Mouse (Mus musculus): ENCODE measurements around the gene Ctf1.
A peak's percentile ranks its signal among the peaks of the same experiment; 100 is the strongest.
"Not testable (repeated sequence)": the region's sequence is repeated elsewhere in the genome, so short reads cannot be mapped to it uniquely, and the experiment has no call there.

The Ctf1 gene

GRCm38 (mm10) chr7:127693290-127693689 lies 19.2 kb upstream of the Ctf1 start:
- no peak for DNase-seq (ENCODE audit: low read depth)

- DNase-seq (ENCODE audit: low read depth) = not testable (repeated sequence)
Observed at GRCm38 (mm10) chr7:127693730-127694129, 18.8 kb upstream of the Ctf1 start.

GRCm38 (mm10) chr7:127698986-127699385 lies 13.6 kb upstream of the Ctf1 start:
- no peak for DNase-seq (ENCODE audit: low read depth)

- DNase-seq (ENCODE audit: low read depth) = peak; percentile 25
Observed at GRCm38 (mm10) chr7:127700712-127701331, 11.7 kb upstream of the Ctf1 start.

- DNase-seq (ENCODE audit: low read depth) = no peak
Observed at GRCm38 (mm10) chr7:127703561-127704178, 8.9 kb upstream of the Ctf1 start.

- DNase-seq (ENCODE audit: low read depth) = no peak
Observed at GRCm38 (mm10) chr7:127704598-127704997, 7.9 kb upstream of the Ctf1 start.

- DNase-seq (ENCODE audit: low read depth) = no peak
Observed at GRCm38 (mm10) chr7:127705706-127706105, 6.8 kb upstream of the Ctf1 start.

- no peak for DNase-seq (ENCODE audit: low read depth)
Observed at GRCm38 (mm10) chr7:127707045-127707956, 5.2 kb upstream of the Ctf1 start.

GRCm38 (mm10) chr7:127707957-127708206 lies 4.7 kb upstream of the Ctf1 start:
- DNase-seq (ENCODE audit: low read depth) = no peak

- DNase-seq (ENCODE audit: low read depth) = peak; percentile 99
Observed at GRCm38 (mm10) chr7:127708207-127709078, 4.1 kb upstream of the Ctf1 start, which contains the start of gene Bcl7c. Gene Bcl7c, minus strand, starts transcription at chr7:127708933.

- DNase-seq (ENCODE audit: low read depth) = no peak
Observed at GRCm38 (mm10) chr7:127709261-127709979, 3.1 kb upstream of the Ctf1 start.

GRCm38 (mm10) chr7:127711031-127711430 lies 1.5 kb upstream of the Ctf1 start:
- DNase-seq (ENCODE audit: low read depth) = no peak

GRCm38 (mm10) chr7:127711456-127711855 lies 1.1 kb upstream of the Ctf1 start:
- DNase-seq (ENCODE audit: low read depth) = peak; percentile 65

GRCm38 (mm10) chr7:127714816-127715215 lies 2.3 kb downstream of the Ctf1 start:
- no peak for DNase-seq (ENCODE audit: low read depth)

- DNase-seq (ENCODE audit: low read depth) = no peak
Observed at GRCm38 (mm10) chr7:127716992-127717391, 4.5 kb downstream of the Ctf1 start.

- peak; percentile 23 for DNase-seq (ENCODE audit: low read depth)
Observed at GRCm38 (mm10) chr7:127718339-127718738, 5.8 kb downstream of the Ctf1 start.

GRCm38 (mm10) chr7:127719258-127719657 lies 6.7 kb downstream of the Ctf1 start:
- DNase-seq (ENCODE audit: low read depth) = no peak

- no peak for DNase-seq (ENCODE audit: low read depth)
Observed at GRCm38 (mm10) chr7:127725490-127725889, 13.0 kb downstream of the Ctf1 start.

GRCm38 (mm10) chr7:127725924-127726323 lies 13.4 kb downstream of the Ctf1 start:
- no peak for DNase-seq (ENCODE audit: low read depth)

GRCm38 (mm10) chr7:127727898-127728297 lies 15.4 kb downstream of the Ctf1 start:
- DNase-seq (ENCODE audit: low read depth) = peak; percentile 74

GRCm38 (mm10) chr7:127730170-127730569 lies 17.6 kb downstream of the Ctf1 start:
- DNase-seq (ENCODE audit: low read depth) = no peak
